Mouse (Mus musculus): Measurements from ENCODE around the gene Rexo2.

- TF ChIP-seq NANOG (IDR thresholded peaks at IDR 0.05; ENCODE audit: borderline replicate concordance, low read length) (no peak), CTCF (conservative IDR thresholded peaks at IDR 0.05; ENCODE audit: low read length) (no peak)
Observed at GRCm38 (mm10) chr9:48444821-48445220, 35.6 kb downstream of the Rexo2 start.
